Mouse (Mus musculus): ENCODE measurements around the gene 2310034G01Rik. TPM values are rescaled to one million over a fixed set of nuclear protein-coding genes. Genes with fewer than 3 reads are reported as not detected.

Gene 2310034G01Rik
- polyA plus RNA-seq, 1 experiment = 0.92 TPM

- H3K4me3 ChIP-seq (ENCODE audit: insufficient read depth, poor library complexity, severe bottlenecking) = peak overlapping the region; percentile 64
- peak overlapping the region; percentile 68 for H3ac ChIP-seq (ENCODE audit: control insufficient read depth, insufficient read length, low read depth)
- H3K36me3 ChIP-seq (ENCODE audit: control insufficient read depth, insufficient read depth) = peaks cover 3% of the 10 kb centered on the region
- H3K79me3 ChIP-seq (ENCODE audit: low read depth) = no peaks in the 10 kb centered on the region
- TF ChIP-seq MYOD1 (IDR thresholded peaks at IDR 0.05; ENCODE audit: control insufficient read depth, insufficient read length, low read depth) = no peak
- TF ChIP-seq FOSL1 (IDR thresholded peaks at IDR 0.05; ENCODE audit: insufficient read depth, low read length, poor library complexity, severe bottlenecking) = no peak
- TF ChIP-seq CEBPB (IDR thresholded peaks at IDR 0.05; ENCODE audit: low read depth) = no peak
- TF ChIP-seq MYOG (IDR thresholded peaks at IDR 0.05; ENCODE audit: control insufficient read depth, extremely low read depth, insufficient read length) = no peak
- TF ChIP-seq MAX (IDR thresholded peaks at IDR 0.05) = no peak
- no peak for TF ChIP-seq USF1 (IDR thresholded peaks at IDR 0.05; ENCODE audit: low read depth)
- TF ChIP-seq CTCF (IDR thresholded peaks at IDR 0.05; ENCODE audit: control insufficient read depth, insufficient read depth, insufficient read length) = no peak
- no peaks in the 10 kb centered on the region for H3K27me3 ChIP-seq (ENCODE audit: control insufficient read depth, insufficient read depth, insufficient read length)
- peaks cover 13% of the 10 kb centered on the region for H3K79me2 ChIP-seq (ENCODE audit: control insufficient read depth, insufficient read depth)
Measured at GRCm38 (mm10) chr19:46337719-46338330, 12.3 kb downstream of the 2310034G01Rik start.

- Histone ChIP-seq H3K79me3 (ENCODE audit: low read depth) (no peaks in the 10 kb centered on the region), H3K36me3 (ENCODE audit: control insufficient read depth, insufficient read depth) (peaks cover 3% of the 10 kb centered on the region), H3ac (ENCODE audit: control insufficient read depth, insufficient read length, low read depth) (no peak overlapping the region), H3K4me3 (ENCODE audit: insufficient read depth, poor library complexity, severe bottlenecking) (no peak overlapping the region), H3K79me2 (ENCODE audit: control insufficient read depth, insufficient read depth) (peaks cover 13% of the 10 kb centered on the region), H3K27me3 (ENCODE audit: control insufficient read depth, insufficient read depth, insufficient read length) (no peaks in the 10 kb centered on the region)
- TF ChIP-seq USF1 (IDR thresholded peaks at IDR 0.05; ENCODE audit: low read depth) (no peak), MYOD1 (IDR thresholded peaks at IDR 0.05; ENCODE audit: control insufficient read depth, insufficient read length, low read depth) (no peak), CEBPB (IDR thresholded peaks at IDR 0.05; ENCODE audit: low read depth) (no peak), FOSL1 (IDR thresholded peaks at IDR 0.05; ENCODE audit: insufficient read depth, low read length, poor library complexity, severe bottlenecking) (no peak), MYOG (IDR thresholded peaks at IDR 0.05; ENCODE audit: control insufficient read depth, extremely low read depth, insufficient read length) (no peak), MAX (IDR thresholded peaks at IDR 0.05) (no peak), CTCF (IDR thresholded peaks at IDR 0.05; ENCODE audit: control insufficient read depth, insufficient read depth, insufficient read length) (no peak)
Measured at GRCm38 (mm10) chr19:46333906-46334305, 16.2 kb downstream of the 2310034G01Rik start.

- no peak overlapping the region for H3ac ChIP-seq (ENCODE audit: control insufficient read depth, insufficient read length, low read depth)
- H3K36me3 ChIP-seq (ENCODE audit: control insufficient read depth, insufficient read depth) = peaks cover 3% of the 10 kb centered on the region
- no peak overlapping the region for H3K4me3 ChIP-seq (ENCODE audit: insufficient read depth, poor library complexity, severe bottlenecking)
- peaks cover 8% of the 10 kb centered on the region for H3K79me2 ChIP-seq (ENCODE audit: control insufficient read depth, insufficient read depth)
- H3K79me3 ChIP-seq (ENCODE audit: low read depth) = no peaks in the 10 kb centered on the region
- no peaks in the 10 kb centered on the region for H3K27me3 ChIP-seq (ENCODE audit: control insufficient read depth, insufficient read depth, insufficient read length)
- TF ChIP-seq FOSL1 (IDR thresholded peaks at IDR 0.05; ENCODE audit: insufficient read depth, low read length, poor library complexity, severe bottlenecking) (no peak), MYOD1 (IDR thresholded peaks at IDR 0.05; ENCODE audit: control insufficient read depth, insufficient read length, low read depth) (no peak), MAX (IDR thresholded peaks at IDR 0.05) (no peak)
Measured at GRCm38 (mm10) chr19:46332721-46333339, 17.3 kb downstream of the 2310034G01Rik start.

- Histone ChIP-seq H3ac (ENCODE audit: control insufficient read depth, insufficient read length, low read depth) (no peak overlapping the region), H3K36me3 (ENCODE audit: control insufficient read depth, insufficient read depth) (peaks cover 3% of the 10 kb centered on the region), H3K79me3 (ENCODE audit: low read depth) (no peaks in the 10 kb centered on the region), H3K4me3 (ENCODE audit: insufficient read depth, poor library complexity, severe bottlenecking) (no peak overlapping the region), H3K79me2 (ENCODE audit: control insufficient read depth, insufficient read depth) (no peaks in the 10 kb centered on the region), H3K27me3 (ENCODE audit: control insufficient read depth, insufficient read depth, insufficient read length) (no peaks in the 10 kb centered on the region)
- TF ChIP-seq MAX (IDR thresholded peaks at IDR 0.05) (no peak), MYOG (IDR thresholded peaks at IDR 0.05; ENCODE audit: control insufficient read depth, extremely low read depth, insufficient read length) (no peak), CTCF (IDR thresholded peaks at IDR 0.05; ENCODE audit: control insufficient read depth, insufficient read depth, insufficient read length) (no peak), MYOD1 (IDR thresholded peaks at IDR 0.05; ENCODE audit: control insufficient read depth, insufficient read length, low read depth) (no peak), USF1 (IDR thresholded peaks at IDR 0.05; ENCODE audit: low read depth) (no peak), CEBPB (IDR thresholded peaks at IDR 0.05; ENCODE audit: low read depth) (no peak), FOSL1 (IDR thresholded peaks at IDR 0.05; ENCODE audit: insufficient read depth, low read length, poor library complexity, severe bottlenecking) (no peak)
Measured at GRCm38 (mm10) chr19:46331936-46332335, 18.2 kb downstream of the 2310034G01Rik start.

GRCm38 (mm10) chr19:46331326-46331725 is 18.8 kb downstream of the 2310034G01Rik start:
- Histone ChIP-seq H3K79me3 (ENCODE audit: low read depth) (no peaks in the 10 kb centered on the region), H3ac (ENCODE audit: control insufficient read depth, insufficient read length, low read depth) (no peak overlapping the region), H3K27me3 (ENCODE audit: control insufficient read depth, insufficient read depth, insufficient read length) (peaks cover 2% of the 10 kb centered on the region), H3K4me3 (ENCODE audit: insufficient read depth, poor library complexity, severe bottlenecking) (no peak overlapping the region), H3K79me2 (ENCODE audit: control insufficient read depth, insufficient read depth) (no peaks in the 10 kb centered on the region), H3K36me3 (ENCODE audit: control insufficient read depth, insufficient read depth) (no peaks in the 10 kb centered on the region)
- no peak for TF ChIP-seq USF1 (IDR thresholded peaks at IDR 0.05; ENCODE audit: low read depth)
- TF ChIP-seq CEBPB (IDR thresholded peaks at IDR 0.05; ENCODE audit: low read depth) = no peak
- TF ChIP-seq MYOG (IDR thresholded peaks at IDR 0.05; ENCODE audit: control insufficient read depth, extremely low read depth, insufficient read length) = no peak
- TF ChIP-seq FOSL1 (IDR thresholded peaks at IDR 0.05; ENCODE audit: insufficient read depth, low read length, poor library complexity, severe bottlenecking) = no peak
- TF ChIP-seq MYOD1 (IDR thresholded peaks at IDR 0.05; ENCODE audit: control insufficient read depth, insufficient read length, low read depth) = no peak
- TF ChIP-seq CTCF (IDR thresholded peaks at IDR 0.05; ENCODE audit: control insufficient read depth, insufficient read depth, insufficient read length) = no peak
- no peak for TF ChIP-seq MAX (IDR thresholded peaks at IDR 0.05)

All from C2C12 (cell line).